Mouse (Mus musculus): ENCODE results near the gene Lhx2. TPM values are rescaled to one million over a fixed set of nuclear protein-coding genes. Genes with fewer than 3 reads are reported as not detected.

The Lhx2 gene
- polyA plus RNA-seq, 1 experiment from 2014 or later: 26.4 TPM

DNA sequence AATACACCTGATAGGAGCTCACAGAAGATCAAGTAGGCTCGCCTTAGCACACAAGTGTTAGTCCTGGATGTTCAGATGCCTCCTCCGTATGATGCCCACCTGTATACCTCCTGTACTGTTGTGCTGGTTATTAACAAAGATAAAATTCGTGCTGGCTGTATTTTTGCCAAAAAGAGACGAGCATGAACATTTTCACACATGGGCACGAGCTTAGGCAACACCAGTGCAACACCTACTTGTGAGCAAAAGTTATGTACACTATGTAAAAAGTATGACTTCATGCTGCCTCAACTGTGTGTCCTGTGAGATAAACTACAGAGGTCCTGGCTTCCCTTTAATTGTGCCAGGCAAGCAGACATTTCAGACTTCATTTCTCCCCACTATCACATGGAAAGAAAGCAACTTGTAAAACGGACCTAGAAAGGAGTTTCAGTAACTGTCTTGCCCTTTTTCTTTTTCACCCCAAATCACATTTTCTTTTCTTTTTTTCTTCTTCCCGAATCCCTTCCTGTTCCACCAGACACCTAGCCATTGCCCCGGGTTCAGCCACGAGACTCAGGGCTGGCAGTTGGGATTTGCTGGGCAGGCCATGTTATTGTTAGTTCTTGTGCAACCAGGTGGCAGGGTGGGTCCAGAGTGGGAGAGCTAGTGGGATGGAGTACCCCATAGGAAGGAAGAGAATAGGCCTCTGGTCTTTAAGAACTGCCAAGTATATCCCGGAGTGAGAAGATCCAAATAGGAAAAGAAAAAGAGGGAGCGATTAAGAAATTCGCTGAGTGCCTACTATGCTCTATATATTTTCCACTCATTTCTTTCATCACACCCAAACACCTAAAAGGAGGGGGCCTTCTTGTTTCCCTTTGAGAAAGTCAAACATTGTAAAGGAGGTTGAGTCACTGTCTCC lies 10.6 kb downstream of the Lhx2 start:
- H3K4me3 ChIP-seq: peak overlapping the region; percentile 55; the same call in 1 of the 2 replicates
- H3K27ac ChIP-seq: peak overlapping the region; percentile 81; the same call in 1 of the 2 replicates
- WGBS: 5% methylated on average over 12 of the region's 12 CpGs
- peaks cover 100% of the 10 kb centered on the region for H3K27me3 ChIP-seq (ENCODE audit: insufficient read depth, poor library complexity, severe bottlenecking)
- H3K9me3 ChIP-seq: no peaks in the 10 kb centered on the region
- H3K4me1 ChIP-seq (replicated peaks): peaks cover 70% of the 10 kb centered on the region
- no peaks in the 10 kb centered on the region for H3K36me3 ChIP-seq
- no peak for DNase-seq (ENCODE audit: low spot score)

DNA sequence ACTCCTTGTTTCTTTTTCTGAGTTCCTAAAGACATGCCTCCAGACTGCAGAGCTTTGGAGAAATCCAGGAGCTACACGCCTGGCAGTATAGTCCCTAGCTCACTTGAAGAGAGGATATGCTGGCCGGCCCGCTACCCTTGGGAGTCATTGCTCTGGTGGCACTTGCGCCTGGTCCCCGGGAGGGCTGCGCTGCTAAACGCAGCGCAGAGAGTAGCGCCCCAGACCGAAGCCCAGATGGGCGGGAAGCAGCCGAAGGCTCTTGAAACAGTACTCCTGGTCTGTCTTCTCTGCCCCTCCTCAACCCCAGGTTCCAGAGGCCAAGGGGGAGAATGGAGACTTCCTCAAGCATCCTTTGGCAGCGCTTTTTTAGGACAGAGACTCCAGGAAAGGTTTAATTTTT lies 11.3 kb downstream of the Lhx2 start:
- Histone ChIP-seq H3K36me3 (no peaks in the 10 kb centered on the region), H3K4me3 (peak overlapping the region; percentile 55), H3K9me3 (no peaks in the 10 kb centered on the region), H3K27ac (peak overlapping the region; percentile 81), H3K27me3 (ENCODE audit: insufficient read depth, poor library complexity, severe bottlenecking) (peaks cover 100% of the 10 kb centered on the region), H3K4me1 (replicated peaks) (peaks cover 72% of the 10 kb centered on the region)
- DNase-seq (ENCODE audit: low spot score): no peak
- WGBS: under 1% methylated on average over 13 of the region's 13 CpGs

DNA sequence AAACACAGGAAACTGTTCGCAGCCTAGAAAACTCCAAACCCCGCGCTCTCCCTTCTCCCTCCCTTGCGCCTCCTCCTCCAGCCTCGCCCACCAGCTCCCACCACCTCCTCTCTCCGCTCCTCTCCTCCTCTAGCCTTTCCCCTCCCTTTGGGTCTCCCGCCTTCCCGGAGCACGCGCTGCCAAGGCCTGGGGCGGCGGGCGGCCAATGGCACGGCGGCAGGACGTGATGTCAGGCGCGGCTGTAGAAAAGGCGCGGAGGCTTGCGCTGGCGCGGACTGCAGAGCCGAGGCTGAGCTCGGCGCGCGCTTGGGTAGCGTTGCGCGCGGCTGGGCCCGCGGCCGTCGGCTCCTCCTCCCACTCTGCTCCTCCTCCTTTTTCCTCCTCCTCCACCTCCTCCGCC lies 11.7 kb downstream of the Lhx2 start:
- 0% methylated on average over 37 of the region's 37 CpGs for WGBS
- H3K27me3 ChIP-seq (ENCODE audit: insufficient read depth, poor library complexity, severe bottlenecking): peaks cover 100% of the 10 kb centered on the region
- no peaks in the 10 kb centered on the region for H3K36me3 ChIP-seq
- peak; percentile 91 for DNase-seq (ENCODE audit: low spot score)
- H3K4me1 ChIP-seq (replicated peaks): peaks cover 72% of the 10 kb centered on the region
- H3K27ac ChIP-seq: peak overlapping the region; percentile 81
- H3K9me3 ChIP-seq: no peaks in the 10 kb centered on the region
- peak overlapping the region; percentile 55 for H3K4me3 ChIP-seq

DNA sequence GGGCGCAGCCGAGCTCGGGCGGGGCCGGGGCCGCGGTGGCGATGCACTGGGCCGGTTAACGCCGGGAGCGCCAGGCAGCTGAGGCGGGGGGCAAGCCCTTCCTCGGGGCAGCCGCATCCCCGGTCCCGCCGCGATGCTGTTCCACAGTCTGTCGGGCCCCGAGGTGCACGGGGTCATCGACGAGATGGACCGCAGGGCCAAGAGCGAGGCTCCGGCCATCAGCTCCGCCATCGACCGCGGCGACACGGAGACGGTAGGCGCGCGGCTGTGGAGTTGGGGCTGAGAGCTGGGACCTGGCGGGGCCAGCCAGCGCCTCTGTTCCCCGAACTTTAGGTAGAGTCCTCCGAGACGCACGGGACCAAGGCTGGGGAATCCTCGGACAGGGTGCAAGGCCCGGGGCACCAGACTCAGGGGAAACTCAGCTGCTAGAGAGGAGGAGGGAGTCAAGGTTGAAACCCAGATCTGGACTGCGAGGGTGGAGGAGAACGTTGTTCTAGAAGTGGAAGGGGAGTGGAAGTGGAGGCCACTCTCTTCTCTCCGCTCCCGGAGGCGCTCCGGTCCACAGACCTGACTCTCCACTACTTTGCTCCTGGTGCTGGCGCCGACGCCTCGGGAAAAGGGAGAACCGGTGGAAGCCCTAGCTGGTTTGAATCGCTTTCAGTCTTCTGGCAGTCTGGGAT lies 12.7 kb downstream of the Lhx2 start:
- Histone ChIP-seq H3K4me3 (peak overlapping the region; percentile 55), H3K27ac (peak overlapping the region; percentile 81), H3K4me1 (replicated peaks) (peaks cover 74% of the 10 kb centered on the region), H3K36me3 (no peaks in the 10 kb centered on the region), H3K27me3 (ENCODE audit: insufficient read depth, poor library complexity, severe bottlenecking) (peaks cover 100% of the 10 kb centered on the region), H3K9me3 (no peaks in the 10 kb centered on the region)
- DNase-seq (ENCODE audit: low spot score): peak; percentile 65
- under 1% methylated on average over 57 of the region's 57 CpGs for WGBS

DNA sequence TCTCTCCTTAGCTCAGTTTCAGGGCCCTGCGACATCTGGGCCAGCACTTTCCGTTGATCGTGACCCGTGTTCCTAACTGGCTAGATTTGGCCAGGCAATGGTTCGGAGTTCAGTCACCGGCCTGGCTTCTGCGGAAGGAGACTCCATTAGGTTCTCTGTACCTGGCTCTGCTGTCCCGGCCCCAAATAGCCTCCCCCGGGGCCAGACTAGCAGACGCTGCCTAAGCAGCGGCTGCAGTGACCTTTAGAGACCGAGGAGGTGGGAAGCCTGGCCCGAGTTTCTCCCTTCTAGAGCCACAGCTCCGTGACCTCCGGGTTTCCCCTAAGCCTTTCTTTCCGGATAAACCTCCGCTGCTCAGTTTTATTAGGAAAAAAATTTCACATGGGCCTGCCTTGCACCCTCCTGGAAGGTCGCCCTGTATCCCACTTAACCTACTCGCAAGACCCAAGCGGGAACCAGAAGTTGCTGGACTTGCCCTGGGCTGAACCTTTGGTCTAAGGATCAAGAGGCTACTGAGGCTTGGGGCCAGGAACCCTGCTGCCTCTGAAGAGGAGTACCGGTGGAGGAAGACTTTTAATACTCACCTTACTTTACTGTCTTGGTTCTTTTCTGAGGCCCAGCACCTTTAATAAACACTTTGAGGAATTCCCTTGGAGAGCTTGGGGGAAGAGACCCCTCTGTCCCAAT lies 13.4 kb downstream of the Lhx2 start:
- H3K4me1 ChIP-seq (replicated peaks): peaks cover 74% of the 10 kb centered on the region

DNA sequence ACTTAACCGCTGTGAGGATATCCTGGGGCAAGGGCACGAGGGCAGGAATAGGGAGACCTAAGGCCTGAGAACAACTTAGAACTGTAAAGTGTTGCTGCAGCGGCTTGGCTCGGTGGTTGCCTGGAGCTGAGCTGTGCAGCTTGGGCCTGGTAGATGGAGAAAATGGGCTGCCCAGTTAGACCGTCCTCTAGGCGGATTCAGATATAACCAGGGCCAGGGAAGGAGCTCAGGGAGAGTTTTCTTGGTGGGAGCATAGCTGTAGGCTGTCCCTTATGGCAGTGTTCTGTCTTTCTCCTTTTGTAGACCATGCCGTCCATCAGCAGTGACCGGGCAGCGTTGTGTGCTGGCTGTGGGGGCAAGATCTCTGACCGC lies 13.9 kb downstream of the Lhx2 start:
- WGBS: 2% methylated on average over 10 of the region's 10 CpGs
- no peaks in the 10 kb centered on the region for H3K36me3 ChIP-seq
- no peaks in the 10 kb centered on the region for H3K9me3 ChIP-seq
- H3K27me3 ChIP-seq (ENCODE audit: insufficient read depth, poor library complexity, severe bottlenecking): peaks cover 100% of the 10 kb centered on the region
- H3K4me1 ChIP-seq (replicated peaks): peaks cover 74% of the 10 kb centered on the region
- no peak for DNase-seq (ENCODE audit: low spot score)
- peak overlapping the region; percentile 81; the same call in 1 of the 2 replicates for H3K27ac ChIP-seq
- H3K4me3 ChIP-seq: peak overlapping the region; percentile 55

More for the DNA sequence above, 13.4 kb downstream of the Lhx2 start:
- Histone ChIP-seq H3K36me3 (no peaks in the 10 kb centered on the region), H3K27ac (peak overlapping the region; percentile 81), H3K9me3 (no peaks in the 10 kb centered on the region), H3K27me3 (ENCODE audit: insufficient read depth, poor library complexity, severe bottlenecking) (peaks cover 100% of the 10 kb centered on the region), H3K4me3 (peak overlapping the region; percentile 55)
- no peak for DNase-seq (ENCODE audit: low spot score)
- 1% methylated on average over 21 of the region's 21 CpGs for WGBS

DNA sequence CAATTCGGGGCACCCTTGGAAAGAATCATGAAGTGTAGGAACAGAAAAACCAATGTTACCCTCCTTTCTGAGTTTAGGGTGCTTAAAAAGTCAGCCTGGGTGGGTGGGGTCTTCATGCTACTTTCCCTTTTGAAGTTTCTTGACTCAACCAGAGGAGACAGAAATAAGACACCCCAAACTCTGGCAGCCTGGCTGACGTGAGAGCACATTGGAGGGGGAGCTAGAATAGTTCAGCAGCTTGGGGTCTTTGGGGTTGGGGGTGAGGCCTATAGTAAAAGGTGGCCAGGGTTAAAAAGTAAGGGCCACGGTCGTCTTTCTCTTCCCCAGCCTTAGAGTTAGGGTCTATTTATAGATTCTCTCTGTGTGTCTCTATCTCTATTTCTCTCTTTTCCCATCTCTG lies 14.6 kb downstream of the Lhx2 start:
- WGBS: 7% methylated on average over 4 of the region's 4 CpGs
- H3K4me3 ChIP-seq: peak overlapping the region; percentile 55
- peaks cover 67% of the 10 kb centered on the region for H3K4me1 ChIP-seq (replicated peaks)
- H3K27ac ChIP-seq: no peak overlapping the region
- no peaks in the 10 kb centered on the region for H3K36me3 ChIP-seq
- peaks cover 100% of the 10 kb centered on the region for H3K27me3 ChIP-seq (ENCODE audit: insufficient read depth, poor library complexity, severe bottlenecking)
- no peak for DNase-seq (ENCODE audit: low spot score)
- H3K9me3 ChIP-seq: no peaks in the 10 kb centered on the region

DNA sequence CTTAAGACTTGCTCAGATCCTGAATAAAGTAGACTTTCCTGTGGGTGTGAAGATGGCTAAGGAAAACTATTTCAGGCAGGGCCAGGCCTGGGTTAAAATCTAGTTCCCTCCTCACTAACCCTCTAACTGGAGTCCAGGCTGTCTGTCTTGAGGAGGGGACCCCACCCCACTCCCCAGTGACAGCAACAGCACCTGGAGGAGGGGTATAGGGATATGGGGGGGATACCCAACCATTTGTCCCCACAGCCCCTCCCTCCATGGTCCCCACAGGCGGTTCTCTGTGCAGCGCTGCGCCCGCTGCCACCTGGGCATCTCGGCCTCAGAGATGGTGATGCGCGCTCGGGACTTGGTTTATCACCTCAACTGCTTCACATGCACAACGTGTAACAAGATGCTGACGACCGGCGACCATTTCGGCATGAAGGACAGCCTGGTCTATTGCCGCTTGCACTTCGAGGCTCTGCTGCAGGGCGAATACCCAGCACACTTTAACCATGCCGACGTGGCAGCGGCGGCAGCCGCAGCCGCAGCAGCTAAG lies 15.2 kb downstream of the Lhx2 start:
- no peak for DNase-seq (ENCODE audit: low spot score)
- H3K9me3 ChIP-seq: no peaks in the 10 kb centered on the region
- H3K27me3 ChIP-seq (ENCODE audit: insufficient read depth, poor library complexity, severe bottlenecking): peaks cover 100% of the 10 kb centered on the region
- peaks cover 65% of the 10 kb centered on the region for H3K4me1 ChIP-seq (replicated peaks)
- no peaks in the 10 kb centered on the region for H3K36me3 ChIP-seq
- peak overlapping the region; percentile 9; the same call in 1 of the 2 replicates for H3K27ac ChIP-seq
- peak overlapping the region; percentile 55 for H3K4me3 ChIP-seq
- 1% methylated on average over 22 of the region's 22 CpGs for WGBS

DNA sequence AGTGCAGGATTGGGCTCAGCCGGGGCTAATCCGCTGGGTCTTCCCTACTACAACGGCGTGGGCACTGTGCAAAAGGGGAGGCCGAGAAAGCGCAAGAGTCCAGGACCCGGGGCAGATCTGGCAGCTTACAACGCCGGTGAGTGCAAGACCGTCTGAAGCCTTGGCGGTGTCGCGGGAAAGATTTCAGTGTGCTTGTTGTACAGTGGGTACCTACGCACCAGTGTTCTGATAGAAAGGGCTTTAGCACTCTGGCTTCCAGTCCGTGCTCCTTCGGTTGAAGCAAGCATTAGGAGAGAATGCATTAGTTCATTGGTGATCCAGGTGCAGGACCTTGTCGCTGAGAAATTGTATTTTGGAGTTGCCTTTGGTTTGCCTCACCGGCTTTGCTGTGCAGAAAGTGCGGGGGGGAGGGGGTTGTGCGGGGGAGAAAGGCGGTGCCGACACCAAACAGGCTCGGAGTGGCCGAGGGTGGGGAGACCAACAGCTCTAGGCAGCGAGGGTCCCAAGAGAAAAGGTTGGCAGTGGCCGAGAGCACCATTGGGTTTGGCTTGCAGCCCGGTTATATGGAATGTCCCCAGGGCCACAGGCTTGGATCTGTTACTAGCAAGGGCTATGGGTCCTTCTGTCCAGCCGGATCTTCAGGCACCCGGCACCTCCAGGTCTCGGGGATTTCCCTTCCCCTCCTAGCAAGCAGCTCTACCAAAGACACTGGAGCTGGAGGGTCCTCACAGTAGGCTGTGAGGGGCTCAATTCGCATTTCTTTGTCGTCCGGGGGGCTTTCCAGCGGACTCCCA lies 15.8 kb downstream of the Lhx2 start:
- under 1% methylated on average over 34 of the region's 34 CpGs for WGBS
- Histone ChIP-seq H3K9me3 (no peaks in the 10 kb centered on the region), H3K4me1 (replicated peaks) (peaks cover 64% of the 10 kb centered on the region), H3K36me3 (no peaks in the 10 kb centered on the region), H3K4me3 (peak overlapping the region; percentile 55), H3K27ac (peak overlapping the region; percentile 50), H3K27me3 (ENCODE audit: insufficient read depth, poor library complexity, severe bottlenecking) (peaks cover 100% of the 10 kb centered on the region)
- DNase-seq (ENCODE audit: low spot score): peak; percentile 69

DNA sequence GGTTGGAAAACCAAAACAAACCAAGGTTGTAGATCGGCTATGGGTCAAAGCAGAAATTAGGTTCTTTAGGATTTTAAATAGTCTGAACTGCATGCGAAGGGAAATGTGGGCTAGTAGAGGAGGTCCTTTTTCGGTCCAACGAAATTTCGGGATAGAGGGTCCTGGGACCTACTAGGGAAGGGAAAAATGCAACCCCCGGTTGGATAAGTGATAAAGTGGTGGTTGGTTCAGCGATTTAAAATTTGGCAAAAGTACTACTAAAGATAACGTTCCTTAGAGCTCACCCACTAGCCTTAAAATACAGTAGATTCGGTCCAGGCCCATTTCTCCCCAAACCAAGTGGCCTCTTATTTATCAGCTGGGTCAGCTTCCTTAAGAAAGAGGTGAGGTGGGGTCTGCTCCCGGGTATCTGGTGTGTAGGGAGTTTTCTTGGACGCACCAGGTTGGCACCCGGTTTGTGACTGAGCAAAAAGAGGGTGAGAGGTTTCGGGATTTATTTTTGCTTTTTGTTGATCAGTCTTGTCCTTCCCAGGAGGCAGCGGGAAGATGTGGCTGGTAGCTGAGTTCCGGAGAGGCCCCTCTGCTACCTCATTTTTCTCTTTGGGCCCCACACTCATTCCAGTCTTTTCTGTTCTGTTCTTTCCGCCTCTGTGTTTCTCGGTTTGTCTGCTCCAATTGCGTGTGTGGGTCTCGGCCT lies 16.8 kb downstream of the Lhx2 start:
- Histone ChIP-seq H3K27ac (peak overlapping the region; percentile 72; the same call in 1 of the 2 replicates), H3K4me3 (peak overlapping the region; percentile 55)
- under 1% methylated on average over 19 of the region's 19 CpGs for WGBS

DNA sequence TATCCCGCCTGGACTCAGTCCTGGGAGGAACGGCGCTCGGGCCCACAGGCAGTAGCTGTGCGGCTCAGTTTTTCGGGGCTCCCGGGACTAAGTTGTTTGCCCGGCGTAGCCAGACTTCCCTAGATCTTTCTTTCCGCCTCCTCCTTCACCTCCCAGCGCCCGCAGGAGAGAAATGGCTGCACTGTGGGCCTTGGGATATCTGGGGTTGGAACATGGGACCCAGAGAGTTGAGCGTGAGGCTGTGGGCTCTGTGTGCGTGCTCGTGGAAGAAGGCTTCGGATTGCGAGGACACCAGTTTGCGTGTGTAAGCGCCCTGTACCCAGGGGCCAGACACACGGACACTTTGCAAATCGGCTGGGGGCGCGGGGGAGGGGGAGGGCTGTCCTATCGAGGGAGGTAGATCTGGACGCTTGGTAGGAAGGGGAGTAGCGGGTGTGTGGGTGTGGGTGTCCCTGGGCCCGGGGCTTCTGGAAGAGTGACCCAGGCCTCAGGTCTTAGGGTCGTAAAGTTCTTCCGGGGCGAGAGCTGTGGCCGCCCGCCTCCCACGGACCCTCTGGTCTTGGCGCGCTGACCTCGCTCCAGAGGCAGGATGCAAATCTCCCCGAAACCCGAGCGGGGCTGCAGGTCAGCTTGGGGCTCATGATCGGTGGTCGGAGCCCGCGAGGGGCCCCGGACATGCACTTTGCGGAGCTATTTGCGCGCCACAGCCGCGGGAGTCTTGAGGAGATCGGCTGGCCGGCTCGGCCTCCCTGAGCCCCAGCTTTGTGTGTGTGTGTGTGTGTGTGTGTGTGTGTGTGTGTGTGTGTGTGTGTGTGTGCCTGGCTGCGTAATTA lies 17.6 kb downstream of the Lhx2 start:
- H3K4me1 ChIP-seq (replicated peaks): peaks cover 48% of the 10 kb centered on the region
- under 1% methylated on average over 53 of the region's 53 CpGs for WGBS
- H3K4me3 ChIP-seq: peak overlapping the region; percentile 55
- H3K27me3 ChIP-seq (ENCODE audit: insufficient read depth, poor library complexity, severe bottlenecking): peaks cover 100% of the 10 kb centered on the region
- no peaks in the 10 kb centered on the region for H3K36me3 ChIP-seq
- peak overlapping the region; percentile 72 for H3K27ac ChIP-seq
- peak; percentile 71 for DNase-seq (ENCODE audit: low spot score)
- no peaks in the 10 kb centered on the region for H3K9me3 ChIP-seq

More for the DNA sequence above, 16.8 kb downstream of the Lhx2 start:
- DNase-seq (ENCODE audit: low spot score): no peak
- H3K9me3 ChIP-seq: no peaks in the 10 kb centered on the region
- peaks cover 55% of the 10 kb centered on the region for H3K4me1 ChIP-seq (replicated peaks)
- no peaks in the 10 kb centered on the region for H3K36me3 ChIP-seq
- H3K27me3 ChIP-seq (ENCODE audit: insufficient read depth, poor library complexity, severe bottlenecking): peaks cover 100% of the 10 kb centered on the region

Data from hindbrain, embryonic 10.5 days (tissue).